Mouse (Mus musculus) stomach, postnatal 0 days (tissue): ENCODE measurements at regions not wholly inside any gene's neighbourhood (a gene's known extent, or its start where the extent isn't known, plus 50 kb on each side); places are given as distances from the start of the nearest gene placed in this dataset.

Source experiments
- ATAC-seq: fragments of 200-750 bp; cut with Nextera tagmentation; 2 replicates; pipeline ENCODE4 v1.8.0; 2017; ENCODE audit not compliant: low FRiP score, low TSS enrichment
- DNase-seq: peaks from one replicate; pipeline ENCODE4 v3.0.0-alpha.2; 2016; ENCODE audit warnings: low spot score
- H3K27ac ChIP-seq: fragments of 300-500 bp; sonication (generic); replicated peaks from 2 replicates; pipeline ENCODE4 v1.5.1; 2014; ENCODE audit warnings: mild to moderate bottlenecking, control low read depth
- H3K27me3 ChIP-seq: fragments of 300-500 bp; sonication (generic); 2 replicates; pipeline ENCODE4 v1.6.1; 2014; ENCODE audit warnings: low read length; ENCODE audit not compliant: control insufficient read depth, insufficient read depth
- H3K36me3 ChIP-seq: fragments of 300-500 bp; sonication (generic); 2 replicates; pipeline ENCODE4 v1.6.1; 2014; ENCODE audit warnings: low read length, mixed read lengths; ENCODE audit not compliant: control insufficient read depth, insufficient read depth
- H3K4me1 ChIP-seq: fragments of 300-500 bp; sonication (generic); replicated peaks from 2 replicates; pipeline ENCODE4 v1.6.1; 2014; ENCODE audit warnings: antibody characterized with exemption; ENCODE audit not compliant: control insufficient read depth, insufficient read depth
- H3K4me2 ChIP-seq: fragments of 300-500 bp; sonication (generic); replicated peaks from 2 replicates; pipeline ENCODE4 v1.6.1; 2014; ENCODE audit warnings: low read depth, mild to moderate bottlenecking, control low read depth, moderate library complexity
- H3K4me3 ChIP-seq: fragments of 300-500 bp; sonication (generic); 2 replicates; pipeline ENCODE4 v1.5.1; 2014; ENCODE audit warnings: low read depth, low read length, control low read depth
- H3K9ac ChIP-seq: fragments of 300-500 bp; sonication (generic); 2 replicates; pipeline ENCODE4 v1.6.1; 2014; ENCODE audit warnings: mild to moderate bottlenecking, low read length, control low read depth, mixed read lengths
- H3K9me3 ChIP-seq: fragments of 300-500 bp; sonication (generic); 2 replicates; pipeline ENCODE4 v1.6.1; 2016; ENCODE audit warnings: low read length; ENCODE audit not compliant: control insufficient read depth
- CTCF ChIP-seq: IDR thresholded peaks from 2 replicates; pipeline ENCODE4 v1.5.1; 2016; ENCODE audit warnings: antibody characterized with exemption, low read depth, mild to moderate bottlenecking, moderate library complexity
- EP300 ChIP-seq: optimal IDR thresholded peaks from 2 replicates; pipeline ENCODE3; 2016; ENCODE audit warnings: antibody characterized with exemption
- WGBS: fragments of 180-500 bp; shearing (Covaris S2); extraction: QIAGEN DNeasy Blood & Tissue Kit; methylation state at CpG from one replicate; pipeline ENCODE4 v1.1.7; 2014; 5-methylcytosine and 5-hydroxymethylcytosine counted together

GRCm38 (mm10) chr6:117788580-117789540 is 52.1 kb upstream of the Zfp637 start:
- Histone ChIP-seq H3K4me2 (no peak overlapping the region), H3K36me3 (no peaks in the 10 kb centered on the region), H3K4me1 (no peaks in the 10 kb centered on the region), H3K27me3 (no peaks in the 10 kb centered on the region), H3K27ac (peak overlapping the region; percentile 67), H3K4me3 (no peak overlapping the region), H3K9me3 (no peaks in the 10 kb centered on the region), H3K9ac (no peak overlapping the region)
- no peak for TF ChIP-seq EP300
- TF ChIP-seq CTCF: no peak
- ATAC-seq (peak; percentile 74; the same call in 1 of the 2 replicates), DNase-seq (no peak)
- 38% methylated on average over 12 of the region's 12 CpGs for WGBS

- H3K4me1 ChIP-seq: no peaks in the 10 kb centered on the region
Measured at GRCm38 (mm10) chr6:117790581-117790980, 50.4 kb upstream of the Zfp637 start.

More at GRCm38 (mm10) chr6:117790581-117790980, 50.4 kb upstream of the Zfp637 start:
- no peak overlapping the region for H3K4me2 ChIP-seq
- H3K27me3 ChIP-seq: no peaks in the 10 kb centered on the region
- no peak overlapping the region for H3K27ac ChIP-seq
- H3K9me3 ChIP-seq: no peaks in the 10 kb centered on the region
- WGBS: 92% methylated on average over 6 of the region's 6 CpGs
- ATAC-seq (no peak), DNase-seq (no peak)
- H3K9ac ChIP-seq: no peak overlapping the region
- TF ChIP-seq EP300 (no peak), CTCF (no peak)
- no peaks in the 10 kb centered on the region for H3K36me3 ChIP-seq
- H3K4me3 ChIP-seq: no peak overlapping the region
